Mouse (Mus musculus) intestine, postnatal 0 days (tissue): ENCODE measurements around the gene Rarb. TPM values are rescaled to one million over a fixed set of nuclear protein-coding genes. Genes with fewer than 3 reads are reported as not detected.

Experiments used
- ATAC-seq: fragments of 200-750 bp; cut with Nextera tagmentation; 2 replicates; pipeline ENCODE4 v1.8.0; 2017; ENCODE audit warnings: mild to moderate bottlenecking, moderate TSS enrichment, moderate library complexity
- H3K27ac ChIP-seq: fragments of 300-500 bp; sonication (generic); 2 replicates; pipeline ENCODE4 v1.5.1; 2014; ENCODE audit warnings: mild to moderate bottlenecking, low read depth, low read length, moderate library complexity
- H3K27me3 ChIP-seq: fragments of 300-500 bp; sonication (generic); replicated peaks from 2 replicates; pipeline ENCODE4 v1.6.1; 2014; ENCODE audit warnings: low read length, mixed read lengths; ENCODE audit not compliant: control insufficient read depth, insufficient read depth
- H3K36me3 ChIP-seq: fragments of 300-500 bp; sonication (generic); 2 replicates; pipeline ENCODE4 v1.6.1; 2014; ENCODE audit warnings: mild to moderate bottlenecking, moderate library complexity; ENCODE audit not compliant: control insufficient read depth, insufficient read depth
- H3K4me1 ChIP-seq: fragments of 300-500 bp; sonication (generic); replicated peaks from 2 replicates; pipeline ENCODE4 v1.6.1; 2014; ENCODE audit warnings: antibody characterized with exemption, low read length, mixed read lengths; ENCODE audit not compliant: control insufficient read depth, insufficient read depth
- H3K4me2 ChIP-seq: fragments of 300-500 bp; sonication (generic); replicated peaks from 2 replicates; pipeline ENCODE4 v1.6.1; 2014; ENCODE audit warnings: low read depth, mild to moderate bottlenecking, moderate library complexity
- H3K4me3 ChIP-seq: fragments of 300-500 bp; sonication (generic); 2 replicates; pipeline ENCODE4 v1.5.1; 2014; ENCODE audit warnings: low read depth, low read length
- H3K9ac ChIP-seq: fragments of 300-500 bp; sonication (generic); 2 replicates; pipeline ENCODE4 v1.6.1; 2014; ENCODE audit warnings: mild to moderate bottlenecking, low read depth, low read length
- H3K9me3 ChIP-seq: fragments of 300-500 bp; sonication (generic); 2 replicates; pipeline ENCODE4 v1.6.1; 2016; ENCODE audit warnings: mixed run types; ENCODE audit not compliant: control insufficient read depth
- CTCF ChIP-seq: sonication (generic); IDR thresholded peaks from 2 replicates; pipeline ENCODE4 v1.5.1; 2016; ENCODE audit warnings: low read depth, mild to moderate bottlenecking, control low read depth, antibody characterized with exemption, moderate library complexity
- WGBS: fragments of 180-500 bp; shearing (Covaris S2); extraction: QIAGEN DNeasy Blood & Tissue Kit; methylation state at CpG from one replicate; pipeline ENCODE4 v1.1.7; 2014; 5-methylcytosine and 5-hydroxymethylcytosine counted together
- polyA plus RNA-seq: library from polyadenylated mRNA; unstranded; fragments of >200 nt; fragmentation: Nextera tagmentation; extraction: Ambion mirVana; gene quantifications from 2 replicates; pipeline ENCODE4 v1.2.1, GENCODE M21; 2015

Rarb gene
- polyA plus RNA-seq: 1.9 and 2.4 TPM in 2 replicates

DNA sequence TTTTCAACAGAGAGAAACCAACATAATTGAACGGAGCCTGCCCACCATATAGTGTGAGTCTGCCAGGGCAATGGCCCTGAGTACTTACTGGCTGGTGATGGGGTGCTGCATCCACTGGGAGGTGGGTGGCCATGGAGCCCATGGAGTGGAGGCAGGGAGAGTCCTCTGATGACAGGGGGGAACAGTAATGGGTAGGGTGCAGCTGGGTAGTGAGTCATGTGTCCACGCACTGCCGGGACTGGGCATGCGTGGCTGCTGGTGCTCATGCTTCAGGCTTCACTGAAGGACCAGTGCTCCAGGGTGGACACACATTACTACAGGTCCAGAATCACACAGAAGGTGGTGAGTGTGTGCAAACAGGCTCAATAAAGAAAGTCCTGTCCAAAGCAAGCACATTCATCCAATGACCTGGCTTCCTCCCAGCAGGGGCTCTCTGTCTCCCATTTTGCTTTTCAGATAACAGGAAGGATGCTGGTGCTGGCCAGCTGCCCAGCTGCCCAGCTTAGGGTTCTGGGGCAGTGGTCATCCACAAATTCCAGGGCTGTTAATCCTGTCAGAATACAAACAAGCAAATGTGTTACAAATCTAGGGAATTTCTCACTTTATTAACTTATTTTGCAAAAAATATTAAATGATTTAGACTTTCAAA, at the start of gene Rarb:
Gene Rarb (minus strand): TSS at position 555 of the 649 bp plus-strand sequence.
- H3K27me3 ChIP-seq: no peaks in the 10 kb centered on the region
- ATAC-seq: no peak
- H3K9me3 ChIP-seq: no peaks in the 10 kb centered on the region
- H3K9ac ChIP-seq: no peak within 1 kb of the TSS
- no peaks in the 10 kb centered on the region for H3K36me3 ChIP-seq
- no peak for TF ChIP-seq CTCF
- H3K4me3 ChIP-seq: no peak within 1 kb of the TSS
- H3K4me2 ChIP-seq: no peak within 1 kb of the TSS
- WGBS: 95% methylated on average over 4 of the region's 4 CpGs
- no peaks in the 10 kb centered on the region for H3K4me1 ChIP-seq
- H3K27ac ChIP-seq: no peak within 1 kb of the TSS

DNA sequence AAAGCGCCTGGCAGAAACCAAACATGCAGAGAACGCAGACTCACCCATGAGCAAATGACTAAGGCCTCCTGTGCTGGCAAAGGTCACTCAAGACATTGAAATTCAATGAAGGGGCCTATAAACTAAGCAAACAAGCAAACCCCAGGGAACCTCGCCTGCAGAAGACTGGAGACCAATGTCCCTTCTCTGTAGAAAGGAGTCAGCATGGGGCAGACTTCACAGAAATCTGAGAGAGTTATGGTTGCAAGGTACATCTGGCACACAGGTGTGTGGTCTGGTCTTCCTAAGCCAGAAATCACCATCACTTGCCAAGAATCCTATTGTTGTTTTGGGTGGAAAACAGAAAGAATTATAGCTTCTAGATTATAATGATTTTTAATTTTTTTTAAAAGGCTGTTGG, 23.1 kb upstream of the Rarb start:
- Histone ChIP-seq H3K4me1 (no peaks in the 10 kb centered on the region), H3K27me3 (no peaks in the 10 kb centered on the region), H3K36me3 (no peaks in the 10 kb centered on the region), H3K27ac (no peak overlapping the region), H3K9me3 (no peaks in the 10 kb centered on the region), H3K4me2 (no peak overlapping the region), H3K4me3 (no peak overlapping the region), H3K9ac (no peak overlapping the region)
- WGBS: 35% methylated on average over 3 of the region's 3 CpGs
- ATAC-seq: no peak
- no peak for TF ChIP-seq CTCF

GRCm38 (mm10) chr14:16841597-16841989, 22.6 kb upstream of the Rarb start:
- no peak overlapping the region for H3K4me3 ChIP-seq
- no peak for TF ChIP-seq CTCF
- H3K27me3 ChIP-seq: no peaks in the 10 kb centered on the region
- H3K4me1 ChIP-seq: no peaks in the 10 kb centered on the region
- WGBS: 69% methylated on average over 6 of the region's 6 CpGs
- H3K9ac ChIP-seq: no peak overlapping the region
- H3K4me2 ChIP-seq: no peak overlapping the region
- no peak overlapping the region for H3K27ac ChIP-seq
- no peaks in the 10 kb centered on the region for H3K36me3 ChIP-seq
- no peak for ATAC-seq
- H3K9me3 ChIP-seq: no peaks in the 10 kb centered on the region

DNA sequence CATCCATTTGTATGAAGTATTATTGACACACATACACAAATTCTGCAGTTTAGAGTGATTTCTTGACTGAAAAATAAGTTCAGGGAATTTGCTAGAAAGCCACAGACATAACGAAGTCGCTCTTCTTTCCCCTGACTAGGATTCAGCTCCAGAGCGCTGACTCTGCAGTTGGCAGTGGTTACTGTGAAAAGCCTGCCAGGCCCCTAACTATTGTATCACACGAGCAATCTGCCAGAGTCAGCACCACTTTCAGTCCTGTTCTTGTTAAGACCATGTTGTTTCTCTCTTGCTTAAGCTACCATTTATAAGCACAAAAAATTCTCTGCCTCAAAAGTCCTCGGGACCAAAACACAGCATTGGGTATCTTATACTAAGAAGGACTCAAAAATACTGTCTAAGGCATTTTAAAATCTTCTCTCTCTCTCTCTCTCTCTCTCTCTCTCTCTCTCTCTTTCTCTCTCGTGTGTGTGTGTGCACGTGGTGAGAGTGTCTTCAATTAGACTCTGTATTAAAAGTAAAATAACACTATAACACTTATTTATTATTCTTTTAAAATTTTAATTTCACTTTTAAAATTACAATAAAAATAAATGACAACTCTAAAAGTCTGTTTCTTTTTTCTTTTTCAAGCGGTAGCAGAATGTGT, 22.1 kb upstream of the Rarb start:
- TF ChIP-seq CTCF: no peak
- ATAC-seq: no peak

GRCm38 (mm10) chr14:16840135-16840534, 21.2 kb upstream of the Rarb start:
- no peak overlapping the region for H3K9ac ChIP-seq
- H3K27ac ChIP-seq: no peak overlapping the region
- no peaks in the 10 kb centered on the region for H3K9me3 ChIP-seq
- 93% methylated on average over 2 of the region's 2 CpGs for WGBS
- no peaks in the 10 kb centered on the region for H3K27me3 ChIP-seq
- TF ChIP-seq CTCF: no peak
- no peaks in the 10 kb centered on the region for H3K4me1 ChIP-seq
- no peak for ATAC-seq
- H3K4me2 ChIP-seq: no peak overlapping the region
- no peak overlapping the region for H3K4me3 ChIP-seq
- H3K36me3 ChIP-seq: no peaks in the 10 kb centered on the region

More for the DNA sequence above, 22.1 kb upstream of the Rarb start:
- H3K9me3 ChIP-seq: no peaks in the 10 kb centered on the region
- 74% methylated on average over 8 of the region's 8 CpGs for WGBS
- H3K27me3 ChIP-seq: no peaks in the 10 kb centered on the region
- no peaks in the 10 kb centered on the region for H3K36me3 ChIP-seq
- H3K4me2 ChIP-seq: no peak overlapping the region
- H3K4me3 ChIP-seq: no peak overlapping the region
- no peaks in the 10 kb centered on the region for H3K4me1 ChIP-seq
- H3K9ac ChIP-seq: no peak overlapping the region
- H3K27ac ChIP-seq: no peak overlapping the region

GRCm38 (mm10) chr14:16815096-16815741, 3.7 kb downstream of the Rarb start:
- no peaks in the 10 kb centered on the region for H3K9me3 ChIP-seq
- ATAC-seq: no peak
- H3K9ac ChIP-seq: no peak overlapping the region
- 62% methylated on average over 1 of the region's 1 CpGs for WGBS
- no peak for TF ChIP-seq CTCF
- no peaks in the 10 kb centered on the region for H3K36me3 ChIP-seq
- no peaks in the 10 kb centered on the region for H3K4me1 ChIP-seq
- H3K4me2 ChIP-seq: no peak overlapping the region
- H3K27ac ChIP-seq: no peak overlapping the region
- H3K27me3 ChIP-seq: no peaks in the 10 kb centered on the region
- no peak overlapping the region for H3K4me3 ChIP-seq
